Mouse (Mus musculus) liver, embryonic 14.5 days (tissue): ENCODE measurements around the gene Cd5l. TPM values are rescaled to one million over a fixed set of nuclear protein-coding genes. Genes with fewer than 3 reads are reported as not detected.

Source experiments
- ATAC-seq: fragments of 200-750 bp; cut with Nextera tagmentation; 2 replicates; pipeline ENCODE4 v1.8.0; 2017; ENCODE audit warnings: moderate number of reproducible peaks, mild to moderate bottlenecking, moderate library complexity; ENCODE audit not compliant: insufficient read depth
- DNase-seq, 3 experiments: peaks; one replicate each; pipeline ENCODE4 v3.0.0-alpha.2; 2012 to 2013; ENCODE audit warnings: low read depth in 3 of 3, low spot score in 3 of 3
- H3K27ac ChIP-seq: fragments of 300-500 bp; sonication (generic); 2 replicates; pipeline ENCODE4 v1.5.1; 2014; ENCODE audit warnings: moderate library complexity, mild to moderate bottlenecking, control low read depth, inconsistent platforms
- H3K27me3 ChIP-seq: fragments of 300-500 bp; sonication (generic); 2 replicates; pipeline ENCODE4 v1.6.1; 2014; ENCODE audit warnings: mild to moderate bottlenecking, low read length, moderate library complexity; ENCODE audit not compliant: control insufficient read depth, insufficient read depth
- H3K36me3 ChIP-seq: fragments of 300-500 bp; sonication (generic); replicated peaks from 2 replicates; pipeline ENCODE4 v1.6.1; 2014; ENCODE audit warnings: low read depth; ENCODE audit not compliant: control insufficient read depth, insufficient read depth
- H3K4me1 ChIP-seq, 2 experiments: fragments of 200-500 bp in 1 of 2; fragments of 300-500 bp in 1 of 2; sonication (generic) in 1 of 2; replicated peaks; 2 replicates each; pipeline ENCODE4 v1.6.1; 2012 to 2014; ENCODE audit warnings: antibody characterized with exemption in 1 of 2, inconsistent platforms in 1 of 2, low read length in 1 of 2; ENCODE audit not compliant: control insufficient read depth in 2 of 2, insufficient read depth in 2 of 2
- H3K4me2 ChIP-seq: fragments of 300-500 bp; sonication (generic); 2 replicates; pipeline ENCODE4 v1.6.1; 2014; ENCODE audit warnings: low read depth, mild to moderate bottlenecking, control low read depth, moderate library complexity
- H3K4me3 ChIP-seq, 2 experiments: fragments of 200-500 bp in 1 of 2; fragments of 300-500 bp in 1 of 2; sonication (generic) in 1 of 2; 2 replicates each; pipeline ENCODE4 v1.5.1; 2012 to 2014; ENCODE audit warnings: low read depth in 2 of 2, low read length in 2 of 2, mild to moderate bottlenecking in 2 of 2, control low read depth in 1 of 2, inconsistent platforms in 1 of 2, moderate library complexity in 1 of 2; ENCODE audit not compliant: insufficient read depth in 1 of 2
- H3K9ac ChIP-seq: fragments of 300-500 bp; sonication (generic); replicated peaks from 2 replicates; pipeline ENCODE4 v1.6.1; 2014; ENCODE audit warnings: mild to moderate bottlenecking, control low read depth, moderate library complexity
- H3K9me3 ChIP-seq: fragments of 300-500 bp; sonication (generic); 2 replicates; pipeline ENCODE4 v1.6.1; 2016; ENCODE audit warnings: low read length, mixed read lengths; ENCODE audit not compliant: control insufficient read depth
- CTCF ChIP-seq: IDR thresholded peaks from 2 replicates; pipeline ENCODE4 v1.5.1; 2016; ENCODE audit warnings: antibody characterized with exemption, low read depth, control low read depth
- EP300 ChIP-seq: IDR thresholded peaks from 2 replicates; pipeline ENCODE4 v1.6.1; 2016; ENCODE audit warnings: antibody characterized with exemption, low read depth
- WGBS: fragments of 180-500 bp; shearing (Covaris S2); extraction: QIAGEN DNeasy Blood & Tissue Kit; methylation state at CpG from one replicate; pipeline ENCODE4 v1.1.7; 2014; ENCODE audit not compliant: insufficient replicate concordance; 5-methylcytosine and 5-hydroxymethylcytosine counted together
- polyA plus RNA-seq, 2 experiments: library from polyadenylated mRNA; depleted of rRNA in 1 of 2; stranded (reverse) in 1 of 2; unstranded in 1 of 2; fragments of >200 nt; fragmentation: Nextera tagmentation in 1 of 2; extraction: Ambion mirVana in 1 of 2; gene quantifications; 2 replicates each; pipeline versions ENCODE4 v1.2.1 to v1.2.3; 2012 to 2014

The Cd5l gene
- polyA plus RNA-seq, 2 experiments = 42.0 to 52.4 TPM

GRCm38 (mm10) chr3:87381806-87382712 is 24.4 kb downstream of the Cd5l start:
- Histone ChIP-seq H3K9me3 (no peaks in the 10 kb centered on the region), H3K4me3 (no peak overlapping the region), H3K4me2 (no peak overlapping the region), H3K27ac (no peak overlapping the region), H3K36me3 (no peaks in the 10 kb centered on the region), H3K9ac (no peak overlapping the region), H3K4me1 (no peaks in the 10 kb centered on the region), H3K27me3 (no peaks in the 10 kb centered on the region)
- ATAC-seq (no peak), DNase-seq (no peak)
- TF ChIP-seq CTCF (no peak), EP300 (no peak)
- 23% methylated on average over 6 of the region's 7 CpGs for WGBS

- no peak overlapping the region for H3K27ac ChIP-seq
- no peak overlapping the region for H3K4me2 ChIP-seq
- no peaks in the 10 kb centered on the region for H3K36me3 ChIP-seq
- H3K4me1 ChIP-seq = no peaks in the 10 kb centered on the region
- TF ChIP-seq EP300 = no peak
- TF ChIP-seq CTCF = no peak
- no peaks in the 10 kb centered on the region for H3K27me3 ChIP-seq
- no peaks in the 10 kb centered on the region for H3K9me3 ChIP-seq
- 70% methylated on average over 3 of the region's 3 CpGs for WGBS
- ATAC-seq = no peak
- no peak overlapping the region for H3K9ac ChIP-seq
- no peak for DNase-seq
- no peak overlapping the region for H3K4me3 ChIP-seq
Measured at GRCm38 (mm10) chr3:87383308-87383707, 25.6 kb downstream of the Cd5l start.

DNA sequence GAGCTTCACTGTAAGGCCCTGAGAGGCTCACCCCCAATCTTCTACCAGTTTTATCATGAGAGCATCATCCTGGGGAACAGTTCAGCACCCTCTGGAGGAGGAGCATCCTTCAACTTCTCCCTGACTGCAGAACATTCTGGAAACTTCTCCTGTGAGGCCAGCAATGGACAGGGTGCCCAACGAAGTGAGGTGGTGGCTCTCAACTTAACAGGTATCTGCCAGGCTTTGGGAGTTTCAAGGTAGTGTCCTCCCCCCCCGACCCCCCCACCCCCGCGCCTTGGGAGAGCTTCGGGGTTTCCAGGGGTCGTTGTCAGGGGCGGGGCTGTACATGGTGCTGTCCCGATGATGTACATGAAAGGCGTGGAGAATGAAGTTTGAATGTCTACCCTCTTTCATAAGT is 27.4 kb downstream of the Cd5l start:
- H3K4me1 ChIP-seq = no peaks in the 10 kb centered on the region
- WGBS = 69% methylated on average over 9 of the region's 9 CpGs
- ATAC-seq = no peak
- no peaks in the 10 kb centered on the region for H3K9me3 ChIP-seq
- DNase-seq = no peak
- no peak overlapping the region for H3K9ac ChIP-seq
- TF ChIP-seq CTCF = no peak
- TF ChIP-seq EP300 = no peak
- no peak overlapping the region for H3K27ac ChIP-seq
- no peaks in the 10 kb centered on the region for H3K36me3 ChIP-seq
- no peaks in the 10 kb centered on the region for H3K27me3 ChIP-seq
- H3K4me3 ChIP-seq = no peak overlapping the region
- H3K4me2 ChIP-seq = no peak overlapping the region

DNA sequence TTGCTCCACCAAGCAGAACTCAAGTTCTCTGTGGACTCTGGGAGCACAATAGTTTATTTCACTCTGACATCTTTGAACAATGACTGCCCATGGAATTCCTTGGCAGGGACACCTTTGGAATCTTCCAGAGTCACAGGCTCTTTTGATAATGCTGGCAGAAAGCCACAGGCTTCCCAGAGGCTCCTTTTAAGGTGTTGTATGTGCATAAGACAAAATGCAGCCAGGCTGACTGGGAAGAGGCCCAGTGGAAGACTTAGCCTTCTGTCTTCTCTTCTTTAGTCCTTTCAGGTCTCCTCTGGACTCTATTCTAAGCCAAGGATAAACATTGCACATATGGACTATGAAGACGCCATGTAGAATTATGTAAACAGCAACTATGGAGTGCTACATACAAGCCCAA is 33.3 kb downstream of the Cd5l start:
- Histone ChIP-seq H3K36me3 (no peaks in the 10 kb centered on the region), H3K9ac (no peak overlapping the region), H3K4me3 (no peak overlapping the region), H3K27me3 (no peaks in the 10 kb centered on the region), H3K4me1 (no peaks in the 10 kb centered on the region), H3K4me2 (no peak overlapping the region), H3K27ac (no peak overlapping the region), H3K9me3 (no peaks in the 10 kb centered on the region)
- TF ChIP-seq CTCF (no peak), EP300 (no peak)
- 56% methylated on average over 1 of the region's 1 CpGs for WGBS
- DNase-seq (no peak), ATAC-seq (no peak)

DNA sequence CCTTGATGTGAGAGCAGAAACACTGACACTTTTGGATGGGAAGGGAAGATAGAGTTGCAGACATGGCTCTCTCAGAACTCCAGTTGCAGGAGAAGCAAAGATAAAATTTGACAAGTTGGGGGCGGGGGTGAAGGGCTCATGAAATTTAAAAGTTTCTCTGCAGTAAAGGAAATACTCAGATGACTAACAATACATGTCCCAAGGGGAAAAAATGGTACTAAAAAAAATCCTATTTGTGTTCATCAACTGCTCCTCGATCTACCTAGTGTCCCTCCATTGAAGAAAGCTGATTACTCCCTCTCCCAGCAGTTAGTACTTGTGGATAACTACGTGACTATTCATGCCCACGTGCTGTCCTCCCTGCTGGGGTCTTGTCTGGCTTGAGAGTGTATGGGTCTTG is 41.1 kb downstream of the Cd5l start:
- Histone ChIP-seq H3K27me3 (no peaks in the 10 kb centered on the region), H3K4me2 (no peak overlapping the region), H3K9me3 (no peaks in the 10 kb centered on the region), H3K36me3 (no peaks in the 10 kb centered on the region), H3K9ac (no peak overlapping the region), H3K27ac (no peak overlapping the region), H3K4me1 (no peaks in the 10 kb centered on the region), H3K4me3 (no peak overlapping the region)
- DNase-seq = no peak
- 45% methylated on average over 4 of the region's 4 CpGs for WGBS
- no peak for TF ChIP-seq CTCF
- ATAC-seq = no peak
